19 mouse cellular contexts compared by ENCODE assay signal in the genomic region with DNA sequence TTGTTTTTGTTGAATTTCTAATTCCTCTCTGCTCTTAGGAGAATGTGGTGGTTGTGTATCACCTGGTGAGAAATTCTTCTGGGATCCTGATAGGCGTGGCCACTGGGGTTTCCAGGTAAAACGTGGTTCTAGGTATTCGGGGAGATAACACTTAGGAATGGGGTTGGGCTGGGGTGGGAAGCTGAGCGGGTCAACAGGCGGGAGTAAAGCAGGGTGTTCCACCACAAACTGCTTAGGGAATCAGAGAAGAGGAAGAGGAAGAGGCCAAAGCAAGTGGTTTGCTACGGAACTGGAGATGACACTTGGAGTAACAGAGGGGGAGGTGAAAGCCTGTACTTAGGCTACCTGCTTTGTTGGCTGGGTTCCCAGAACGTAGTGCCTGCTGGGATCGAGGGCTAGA.
"Had no signal": no experiment of that assay in that cellular context is flagged by ENCODE, and none has a peak within 500 bp of the region (broad histone marks: within the 10 kb centered on the region; RNA-seq: fewer than 3 reads in every experiment).

No protein-coding gene starts in this region.

- H3K4me2 ChIP-seq: lung, embryonic 15.5 days; midbrain, embryonic 11.5 days; midbrain, embryonic 13.5 days; neural tube, embryonic 13.5 days; neural tube, embryonic 15.5 days had no signal

- H3K4me1 ChIP-seq: lung, embryonic 15.5 days; midbrain, embryonic 13.5 days; neural tube, embryonic 13.5 days; neural tube, embryonic 15.5 days had no signal

- ATAC-seq: midbrain, embryonic 13.5 days; midbrain, embryonic 16.5 days had no signal

- H3K9ac ChIP-seq: liver, embryonic 14.5 days; lung, embryonic 15.5 days; midbrain, embryonic 13.5 days; neural tube, embryonic 13.5 days; neural tube, embryonic 15.5 days had no signal

- H3K36me3 ChIP-seq: lung, embryonic 15.5 days; midbrain, embryonic 13.5 days; neural tube, embryonic 13.5 days; neural tube, embryonic 15.5 days had no signal

- H3K27ac ChIP-seq: liver, embryonic 14.5 days; lung, embryonic 15.5 days; midbrain, embryonic 13.5 days; neural tube, embryonic 13.5 days; neural tube, embryonic 15.5 days had no signal

- H3K9me3 ChIP-seq: lung, embryonic 15.5 days; neural tube, embryonic 15.5 days had no signal

- H3K4me3 ChIP-seq: lung, embryonic 15.5 days; midbrain, embryonic 13.5 days; myocyte; neural tube, embryonic 13.5 days; neural tube, embryonic 15.5 days had no signal

- DNase-seq: lung, adult 18-20 months; lung, postnatal 10 days; lung, postnatal 4 days; retina, postnatal 1 day; right cerebral cortex, adult 18-20 months; right cerebral cortex, postnatal 25 days; right cerebral cortex, postnatal 4 days; spleen, adult 18-20 months; thymus, adult 2 months; thymus, postnatal 25 days; thymus, postnatal 4 days had no signal

- H3K27me3 ChIP-seq: lung, embryonic 15.5 days; midbrain, embryonic 13.5 days; neural tube, embryonic 13.5 days; neural tube, embryonic 15.5 days had no signal
